Mouse (Mus musculus): ENCODE data around the gene Hid1. TPM values are rescaled to one million over a fixed set of nuclear protein-coding genes. Genes with fewer than 3 reads are reported as not detected.

Hid1 gene
- polyA plus RNA-seq, 1 experiment = 127 TPM

DNA sequence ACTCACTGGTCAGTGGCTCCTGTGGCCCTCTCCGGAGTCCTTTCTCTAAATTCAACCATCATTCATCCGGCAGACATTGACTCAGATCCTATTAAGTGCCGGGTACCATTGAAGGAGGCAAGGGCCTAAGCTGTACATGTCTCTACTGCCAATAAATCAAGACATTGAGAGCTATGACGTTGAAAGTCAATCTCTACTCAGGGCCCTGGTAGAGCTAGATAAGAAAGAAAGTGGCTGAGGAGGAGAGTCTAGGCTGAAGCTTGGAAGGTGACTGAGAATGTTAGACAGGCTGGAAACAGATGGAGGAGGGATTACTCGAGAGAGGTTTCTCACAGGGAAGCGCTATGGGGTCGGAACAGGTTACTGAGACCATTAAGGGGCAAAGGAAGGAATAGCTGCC lies 2.8 kb upstream of the Hid1 start:
- no peak overlapping the region for H3K27ac ChIP-seq (ENCODE audit: control insufficient read depth, insufficient read depth, low read length)
- 68% methylated on average over 7 of the region's 7 CpGs for WGBS
- DNase-seq = no peak
- TF ChIP-seq CTCF (IDR thresholded peaks at IDR 0.05; ENCODE audit: borderline replicate concordance, control insufficient read depth, extremely low read depth, insufficient read depth, low read length, poor library complexity) (no peak), POLR2A (IDR thresholded peaks at IDR 0.05; ENCODE audit: control insufficient read depth, extremely low read depth, insufficient read depth, low read length, poor library complexity) (no peak)
- H3K36me3 ChIP-seq (ENCODE audit: control insufficient read depth, insufficient read depth, low read length) = no peaks in the 10 kb centered on the region
- no peak overlapping the region for H3K4me3 ChIP-seq (ENCODE audit: control insufficient read depth, insufficient read depth, low read length)
- peaks cover 17% of the 10 kb centered on the region for H3K27me3 ChIP-seq (ENCODE audit: control insufficient read depth, insufficient read depth, low read length)
- H3K4me1 ChIP-seq (replicated peaks; ENCODE audit: control insufficient read depth, insufficient read depth, low read length) = peaks cover 23% of the 10 kb centered on the region

DNA sequence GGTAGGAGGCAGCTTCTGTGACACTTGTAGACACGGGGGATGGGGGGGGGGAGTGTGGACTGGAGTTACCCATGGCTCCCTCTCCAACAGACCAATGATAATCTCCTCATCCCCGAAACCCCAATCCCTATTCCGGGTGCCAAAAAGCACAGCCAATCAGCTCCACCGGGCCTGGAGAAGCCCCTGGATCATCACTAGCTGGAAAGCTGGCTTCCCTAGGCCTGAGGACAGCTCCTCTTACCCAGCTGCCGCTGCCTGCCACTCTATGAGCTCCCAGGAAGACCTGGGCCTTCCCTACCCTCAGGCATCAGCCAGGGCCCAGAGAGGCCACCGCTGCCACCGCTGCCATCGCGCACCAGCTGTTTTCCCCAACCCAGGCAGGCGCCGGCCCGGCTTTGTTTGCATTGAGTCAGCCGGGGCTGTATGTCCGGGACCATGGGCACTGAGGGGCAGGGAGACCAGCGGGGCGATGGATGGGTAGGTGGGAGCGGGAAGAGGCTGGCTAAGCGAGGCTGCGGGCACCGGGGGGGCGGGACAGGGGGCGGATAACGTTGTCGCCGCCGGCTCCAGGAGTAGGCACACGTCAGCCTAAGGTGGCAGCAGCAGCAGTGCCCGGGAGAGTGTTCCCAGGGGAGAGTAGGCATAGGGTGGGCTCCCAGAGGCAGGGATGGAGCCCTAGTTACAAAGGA lies 706 bp downstream of the Hid1 start:
- H3K4me3 ChIP-seq (ENCODE audit: control insufficient read depth, insufficient read depth, low read length) = peak overlapping the region; percentile 85
- H3K27me3 ChIP-seq (ENCODE audit: control insufficient read depth, insufficient read depth, low read length) = no peaks in the 10 kb centered on the region
- H3K27ac ChIP-seq (ENCODE audit: control insufficient read depth, insufficient read depth, low read length) = no peak overlapping the region
- peaks cover 19% of the 10 kb centered on the region for H3K4me1 ChIP-seq (replicated peaks; ENCODE audit: control insufficient read depth, insufficient read depth, low read length)
- no peak for TF ChIP-seq POLR2A (IDR thresholded peaks at IDR 0.05; ENCODE audit: control insufficient read depth, extremely low read depth, insufficient read depth, low read length, poor library complexity)
- TF ChIP-seq CTCF (IDR thresholded peaks at IDR 0.05; ENCODE audit: borderline replicate concordance, control insufficient read depth, extremely low read depth, insufficient read depth, low read length, poor library complexity) = no peak
- 6% methylated on average over 27 of the region's 28 CpGs for WGBS
- no peaks in the 10 kb centered on the region for H3K36me3 ChIP-seq (ENCODE audit: control insufficient read depth, insufficient read depth, low read length)
- DNase-seq = peak; percentile 43

DNA sequence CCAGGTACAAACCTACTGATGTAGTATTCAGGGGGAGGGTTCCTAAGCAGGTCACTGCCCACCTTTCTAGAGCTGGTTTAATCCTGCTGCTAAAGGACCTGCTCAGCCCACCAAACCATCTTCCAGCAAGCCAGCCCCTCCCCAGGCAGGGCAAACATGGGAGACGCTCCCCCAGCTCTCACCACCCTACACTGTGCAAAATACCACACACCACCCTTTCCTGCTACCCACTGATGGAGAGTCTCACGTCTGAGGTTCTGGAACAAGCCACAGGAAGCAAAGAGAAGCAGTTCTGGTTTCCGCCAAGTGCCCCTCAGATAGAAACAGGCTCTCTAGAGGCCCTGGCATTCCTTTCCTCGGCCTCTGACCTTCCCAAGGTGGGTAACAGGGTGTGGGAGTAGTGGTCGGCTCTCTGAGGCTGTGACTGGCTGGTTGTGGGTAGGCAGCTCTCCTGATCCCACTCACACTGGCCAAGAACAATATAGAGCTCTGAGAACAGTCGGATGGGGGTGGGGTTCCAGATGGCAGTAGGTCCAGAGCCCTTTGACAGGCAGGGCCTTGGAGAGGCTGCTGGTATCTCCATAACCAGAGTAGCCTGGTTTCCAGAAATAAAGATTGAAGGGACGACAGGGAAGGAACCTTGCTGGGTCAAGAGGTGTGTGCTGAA lies 1.4 kb downstream of the Hid1 start:
- peak overlapping the region; percentile 85 for H3K4me3 ChIP-seq (ENCODE audit: control insufficient read depth, insufficient read depth, low read length)
- no peaks in the 10 kb centered on the region for H3K27me3 ChIP-seq (ENCODE audit: control insufficient read depth, insufficient read depth, low read length)
- H3K27ac ChIP-seq (ENCODE audit: control insufficient read depth, insufficient read depth, low read length) = no peak overlapping the region
- TF ChIP-seq CTCF (IDR thresholded peaks at IDR 0.05; ENCODE audit: borderline replicate concordance, control insufficient read depth, extremely low read depth, insufficient read depth, low read length, poor library complexity) (no peak), POLR2A (IDR thresholded peaks at IDR 0.05; ENCODE audit: control insufficient read depth, extremely low read depth, insufficient read depth, low read length, poor library complexity) (no peak)
- no peaks in the 10 kb centered on the region for H3K36me3 ChIP-seq (ENCODE audit: control insufficient read depth, insufficient read depth, low read length)
- 16% methylated on average over 7 of the region's 7 CpGs for WGBS
- peaks cover 19% of the 10 kb centered on the region for H3K4me1 ChIP-seq (replicated peaks; ENCODE audit: control insufficient read depth, insufficient read depth, low read length)
- DNase-seq = no peak

DNA sequence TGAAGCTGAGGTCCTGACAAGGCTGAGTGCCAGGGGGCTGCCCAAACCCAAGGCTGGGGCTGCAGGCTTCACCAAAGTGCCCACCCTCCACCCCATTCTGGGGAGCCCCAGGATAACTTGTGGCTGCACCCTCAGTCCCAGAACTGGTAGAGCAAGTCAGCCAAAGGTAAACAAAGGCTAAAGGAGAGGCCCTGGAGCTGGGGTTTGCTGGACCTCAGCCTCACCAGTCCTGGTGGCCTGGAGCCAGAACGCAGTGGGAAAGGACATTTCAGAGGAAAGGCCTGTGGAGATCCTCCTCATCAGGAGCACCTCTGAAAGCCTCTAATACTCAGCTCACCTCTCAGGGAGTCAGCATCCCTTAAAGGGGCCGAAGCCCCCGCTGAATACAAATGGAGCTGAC lies 3.4 kb downstream of the Hid1 start:
- Histone ChIP-seq H3K27ac (ENCODE audit: control insufficient read depth, insufficient read depth, low read length) (no peak overlapping the region), H3K36me3 (ENCODE audit: control insufficient read depth, insufficient read depth, low read length) (no peaks in the 10 kb centered on the region), H3K27me3 (ENCODE audit: control insufficient read depth, insufficient read depth, low read length) (no peaks in the 10 kb centered on the region), H3K4me1 (replicated peaks; ENCODE audit: control insufficient read depth, insufficient read depth, low read length) (peaks cover 25% of the 10 kb centered on the region), H3K4me3 (ENCODE audit: control insufficient read depth, insufficient read depth, low read length) (no peak overlapping the region)
- TF ChIP-seq CTCF (IDR thresholded peaks at IDR 0.05; ENCODE audit: borderline replicate concordance, control insufficient read depth, extremely low read depth, insufficient read depth, low read length, poor library complexity) = no peak
- TF ChIP-seq POLR2A (IDR thresholded peaks at IDR 0.05; ENCODE audit: control insufficient read depth, extremely low read depth, insufficient read depth, low read length, poor library complexity) = no peak
- 98% methylated on average over 3 of the region's 3 CpGs for WGBS
- DNase-seq = no peak

DNA sequence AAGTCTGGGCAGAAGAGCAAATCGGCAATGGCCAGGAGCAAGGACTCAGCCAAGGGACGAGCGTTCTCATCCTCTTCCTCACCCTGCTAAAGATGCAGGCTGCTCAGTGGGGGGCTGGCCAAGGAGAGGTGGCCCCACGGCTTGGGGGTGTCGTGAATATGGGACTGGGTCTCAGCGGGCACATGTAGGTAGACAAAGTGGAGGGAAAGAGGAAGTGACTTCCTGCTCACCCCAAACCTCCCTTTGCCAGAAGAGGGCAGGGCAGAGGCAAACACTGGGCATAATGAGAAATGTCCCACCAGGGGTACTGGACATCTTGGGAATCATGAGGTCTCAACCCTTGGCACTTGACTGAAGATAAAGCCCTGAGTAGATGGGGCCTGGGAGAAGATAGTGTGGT lies 7.8 kb downstream of the Hid1 start:
- peak; percentile 63 for DNase-seq
- 50% methylated on average over 6 of the region's 6 CpGs for WGBS
- Histone ChIP-seq H3K4me1 (replicated peaks; ENCODE audit: control insufficient read depth, insufficient read depth, low read length) (peaks cover 13% of the 10 kb centered on the region), H3K4me3 (ENCODE audit: control insufficient read depth, insufficient read depth, low read length) (no peak overlapping the region), H3K36me3 (ENCODE audit: control insufficient read depth, insufficient read depth, low read length) (peaks cover 6% of the 10 kb centered on the region), H3K27me3 (ENCODE audit: control insufficient read depth, insufficient read depth, low read length) (no peaks in the 10 kb centered on the region), H3K27ac (ENCODE audit: control insufficient read depth, insufficient read depth, low read length) (no peak overlapping the region)
- TF ChIP-seq POLR2A (IDR thresholded peaks at IDR 0.05; ENCODE audit: control insufficient read depth, extremely low read depth, insufficient read depth, low read length, poor library complexity) (no peak), CTCF (IDR thresholded peaks at IDR 0.05; ENCODE audit: borderline replicate concordance, control insufficient read depth, extremely low read depth, insufficient read depth, low read length, poor library complexity) (peak; percentile 55; the same call in 1 of the 2 replicates)

DNA sequence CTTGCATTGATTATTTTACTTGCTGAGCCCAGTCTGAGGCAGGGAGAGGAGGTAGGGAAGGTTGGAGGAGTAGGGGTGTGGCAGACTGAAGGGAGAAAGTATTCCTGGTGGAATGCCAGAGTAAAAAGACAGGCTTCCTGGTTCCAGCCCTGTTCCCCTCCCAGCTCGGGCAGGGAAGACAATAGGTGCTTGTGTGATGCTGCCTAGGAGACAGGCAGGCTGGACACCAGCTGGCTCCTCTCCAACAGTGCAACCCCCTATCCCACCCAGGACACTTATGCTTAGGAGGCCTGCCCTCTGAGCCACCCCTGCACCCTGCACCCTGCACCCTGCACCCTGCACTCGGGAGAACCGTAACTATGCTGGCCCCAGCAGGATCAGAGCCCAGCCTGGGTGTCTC lies 8.3 kb downstream of the Hid1 start:
- Histone ChIP-seq H3K4me3 (ENCODE audit: control insufficient read depth, insufficient read depth, low read length) (no peak overlapping the region), H3K27ac (ENCODE audit: control insufficient read depth, insufficient read depth, low read length) (no peak overlapping the region), H3K4me1 (replicated peaks; ENCODE audit: control insufficient read depth, insufficient read depth, low read length) (peaks cover 13% of the 10 kb centered on the region), H3K36me3 (ENCODE audit: control insufficient read depth, insufficient read depth, low read length) (peaks cover 6% of the 10 kb centered on the region), H3K27me3 (ENCODE audit: control insufficient read depth, insufficient read depth, low read length) (no peaks in the 10 kb centered on the region)
- no peak for DNase-seq
- WGBS = 83% methylated on average over 3 of the region's 3 CpGs
- TF ChIP-seq POLR2A (IDR thresholded peaks at IDR 0.05; ENCODE audit: control insufficient read depth, extremely low read depth, insufficient read depth, low read length, poor library complexity) (no peak), CTCF (IDR thresholded peaks at IDR 0.05; ENCODE audit: borderline replicate concordance, control insufficient read depth, extremely low read depth, insufficient read depth, low read length, poor library complexity) (no peak)

All from thymus, adult 2 months (tissue).